Mouse (Mus musculus): ENCODE results near the gene Mtmr14.

- TF ChIP-seq MAX (IDR thresholded peaks at IDR 0.05; ENCODE audit: low read length) (no peak), MAFK (IDR thresholded peaks at IDR 0.05; ENCODE audit: insufficient replicate concordance, low read length) (no peak), E2F4 (IDR thresholded peaks at IDR 0.05; ENCODE audit: insufficient replicate concordance, low read depth, low read length) (no peak), ZMIZ1 (IDR thresholded peaks at IDR 0.05; ENCODE audit: low read depth, low read length) (no peak), POLR2A (IDR thresholded peaks at IDR 0.05; ENCODE audit: low read depth, low read length) (no peak), USF2 (conservative IDR thresholded peaks at IDR 0.05; ENCODE audit: low read depth, low read length) (no peak), CTCF (conservative IDR thresholded peaks at IDR 0.05 in 1 of 2, IDR thresholded peaks at IDR 0.05 in 1 of 2; ENCODE audit: low read depth in 2 of 2, low read length in 2 of 2) (no peak), ZKSCAN1 (IDR thresholded peaks at IDR 0.05; ENCODE audit: borderline replicate concordance, low read depth, low read length) (no peak)
These were observed 78.3 kb downstream of the Mtmr14 start for GRCm38 (mm10) chr6:113315972-113316371.
